Mouse (Mus musculus): ENCODE data around the gene Rnf126.

The Rnf126 gene

GRCm38 (mm10) chr10:79792339-79793040, 25.7 kb upstream of the Rnf126 start:
- DNase-seq (ENCODE audit: low spot score in 2 of 2) = no peak

- DNase-seq (ENCODE audit: low spot score in 2 of 2) = no peak
Observed at GRCm38 (mm10) chr10:79790861-79791260, 24.1 kb upstream of the Rnf126 start, which contains the start of gene Prss57. Gene Prss57 (minus strand): TSS chr10:79790961.

GRCm38 (mm10) chr10:79789581-79789980, 22.8 kb upstream of the Rnf126 start:
- no peak for DNase-seq (ENCODE audit: low spot score in 2 of 2)

GRCm38 (mm10) chr10:79788386-79789158, 21.8 kb upstream of the Rnf126 start:
- DNase-seq (ENCODE audit: low spot score in 2 of 2) = peak in 1 of 2 experiments; percentile 78

- no peak for DNase-seq (ENCODE audit: low spot score in 2 of 2)
Observed at GRCm38 (mm10) chr10:79783920-79784800, 17.4 kb upstream of the Rnf126 start.

- DNase-seq (ENCODE audit: low spot score in 2 of 2) = no peak
Observed at GRCm38 (mm10) chr10:79783050-79783449, 16.3 kb upstream of the Rnf126 start.

GRCm38 (mm10) chr10:79781956-79782355, 15.2 kb upstream of the Rnf126 start:
- DNase-seq (ENCODE audit: low spot score in 2 of 2) = no peak

GRCm38 (mm10) chr10:79781139-79781538, 14.4 kb upstream of the Rnf126 start:
- no peak for DNase-seq (ENCODE audit: low spot score in 2 of 2)

- no peak for DNase-seq (ENCODE audit: low spot score in 2 of 2)
Observed at GRCm38 (mm10) chr10:79780664-79781015, 13.9 kb upstream of the Rnf126 start.

- peak; percentile 94 to 97 for DNase-seq (ENCODE audit: low spot score in 2 of 2)
Observed at GRCm38 (mm10) chr10:79779784-79780663, 13.3 kb upstream of the Rnf126 start.

GRCm38 (mm10) chr10:79779193-79779592, 12.4 kb upstream of the Rnf126 start:
- DNase-seq (ENCODE audit: low spot score in 2 of 2) = no peak

- DNase-seq (ENCODE audit: low spot score in 2 of 2) = no peak
Observed at GRCm38 (mm10) chr10:79778006-79778405, 11.3 kb upstream of the Rnf126 start.

GRCm38 (mm10) chr10:79777103-79777531, 10.4 kb upstream of the Rnf126 start, which contains the start of gene Fstl3:
Gene Fstl3 (plus strand): TSS chr10:79777272.
- DNase-seq (ENCODE audit: low spot score in 2 of 2) = no peak

- no peak for DNase-seq (ENCODE audit: low spot score in 2 of 2)
Observed at GRCm38 (mm10) chr10:79774486-79775279, 7.9 kb upstream of the Rnf126 start.

- DNase-seq (ENCODE audit: low spot score in 2 of 2) = no peak
Observed at GRCm38 (mm10) chr10:79773208-79773607, 6.5 kb upstream of the Rnf126 start.

- DNase-seq (ENCODE audit: low spot score in 2 of 2) = no peak
Observed at GRCm38 (mm10) chr10:79772320-79772719, 5.6 kb upstream of the Rnf126 start.

GRCm38 (mm10) chr10:79769329-79769728, 2.6 kb upstream of the Rnf126 start:
- no peak for DNase-seq (ENCODE audit: low spot score in 2 of 2)

- DNase-seq (ENCODE audit: low spot score in 2 of 2) = peak; percentile 72 to 80
Observed at GRCm38 (mm10) chr10:79768400-79768799, 1.6 kb upstream of the Rnf126 start.

- peak; percentile 93 to 97 for DNase-seq (ENCODE audit: low spot score in 2 of 2)
Observed at GRCm38 (mm10) chr10:79767372-79768244, 856 bp upstream of the Rnf126 start.

Measured in frontal cortex, postnatal 36 days (tissue).